Mouse (Mus musculus) C2C12 (cell line): ENCODE results near the gene Ogg1.

Experiments used
- CEBPB ChIP-seq: IDR thresholded peaks from one replicate; pipeline ENCODE4 v1.6.1; 2011; ENCODE audit warnings: low read depth, mild to moderate bottlenecking, control low read depth, moderate library complexity
- CTCF ChIP-seq: IDR thresholded peaks from one replicate; pipeline ENCODE4 v1.5.1; 2011; ENCODE audit not compliant: control insufficient read depth, insufficient read depth, insufficient read length
- MAX ChIP-seq: IDR thresholded peaks from one replicate; pipeline ENCODE4 v1.6.1; 2011; ENCODE audit warnings: mild to moderate bottlenecking, control low read depth
- MYOD1 ChIP-seq: IDR thresholded peaks from one replicate; pipeline ENCODE4 v1.6.1; 2011; ENCODE audit warnings: low read depth; ENCODE audit not compliant: control insufficient read depth, insufficient read length
- USF1 ChIP-seq: IDR thresholded peaks from one replicate; pipeline ENCODE4 v1.6.1; 2011; ENCODE audit warnings: low read depth, mild to moderate bottlenecking, control low read depth, moderate library complexity

GRCm38 (mm10) chr6:113367574-113367973, 40.8 kb downstream of the Ogg1 start:
- TF ChIP-seq CTCF (no peak), MAX (no peak), MYOD1 (no peak), CEBPB (no peak), USF1 (no peak)
